In genomic region chr2:66177886-66178847, GRCm38 (mm10) we compare ENCODE assay signal across 12 mouse cellular contexts. TPM values are rescaled to one million over a fixed set of nuclear protein-coding genes. Genes with fewer than 3 reads are reported as not detected.
DNase-seq lines count a peak whose midpoint lies in the region; ATAC-seq and TF ChIP-seq lines count a peak whose summit lies in the region.
"Had no signal": no experiment of that assay in that cellular context is flagged by ENCODE, and none has a peak within 500 bp of the region (broad histone marks: within the 10 kb centered on the region; RNA-seq: fewer than 3 reads in every experiment).

No protein-coding gene starts in this region.

- TF ChIP-seq POLR2A in lung, adult 2 months (IDR thresholded peaks at IDR 0.05; ENCODE audit: borderline replicate concordance, extremely low read depth, low read depth, low read length): no peak

- peaks cover 27% of the 10 kb centered on the region for H3K4me1 ChIP-seq in hindbrain, embryonic 12.5 days
- H3K4me1 ChIP-seq in midbrain, postnatal 0 days (ENCODE audit: insufficient read depth, low read length): peaks cover 11% of the 10 kb centered on the region; the same call in 1 of the 2 replicates
- H3K4me1 ChIP-seq in lung, adult 2 months (ENCODE audit: control insufficient read depth, insufficient read depth, low read length): peaks cover 3% of the 10 kb centered on the region; the same call in 1 of the 2 replicates
- H3K4me1 ChIP-seq: heart, embryonic 10.5 days had no signal

- 26% methylated on average over 9 of the region's 9 CpGs for WGBS in hindbrain, embryonic 12.5 days
- WGBS in midbrain, postnatal 0 days: 9% methylated on average over 9 of the region's 9 CpGs
- WGBS in lung, adult 2 months: 76% methylated on average over 9 of the region's 9 CpGs

- no peaks in the 10 kb centered on the region for H3K36me3 ChIP-seq in hindbrain, embryonic 12.5 days
- no peaks in the 10 kb centered on the region for H3K36me3 ChIP-seq in midbrain, postnatal 0 days (ENCODE audit: insufficient read depth, low read length)
- H3K36me3 ChIP-seq: heart, embryonic 10.5 days had no signal

- no peak for DNase-seq in frontal cortex, postnatal 25 days (ENCODE audit: low spot score in 2 of 2)
- DNase-seq in embryo, embryonic 9.5 days (ENCODE audit: extremely low spot score): peak; percentile 35
- peak; percentile 80 for DNase-seq in midbrain, postnatal 0 days (ENCODE audit: low spot score)
- DNase-seq in gastrocnemius, postnatal 36 days: no peak
- no peak for DNase-seq in lung, adult 2 months
- no peak for DNase-seq in adrenal gland, adult 18-20 months (ENCODE audit: low spot score in 2 of 2)
- DNase-seq: adrenal gland, postnatal 14 days; cerebellum, adult 9-10 months; kidney, adult 11 months had no signal

- no peaks in the 10 kb centered on the region for H3K9me3 ChIP-seq in hindbrain, embryonic 12.5 days (replicated peaks)
- H3K9me3 ChIP-seq in midbrain, postnatal 0 days (ENCODE audit: low read length): no peaks in the 10 kb centered on the region
- H3K9me3 ChIP-seq: heart, embryonic 10.5 days had no signal

- peak; percentile 80 for ATAC-seq in frontal cortex, adult (ENCODE audit: low TSS enrichment)
- ATAC-seq in hindbrain, embryonic 12.5 days (ENCODE audit: low FRiP score): peak; percentile 85
- peak; percentile 76 for ATAC-seq in midbrain, postnatal 0 days (ENCODE audit: low FRiP score)

- intact Hi-C loops in gastrocnemius, postnatal 36 days (cut with DNase I): no loop called here

- TF ChIP-seq CTCF in midbrain, postnatal 0 days (IDR thresholded peaks at IDR 0.05): no peak
- TF ChIP-seq CTCF in lung, adult 2 months (IDR thresholded peaks at IDR 0.05; ENCODE audit: insufficient read depth, low read length): no peak

- H3K9ac ChIP-seq in hindbrain, embryonic 12.5 days: no peak overlapping the region; the same call in 1 of the 2 replicates
- H3K9ac ChIP-seq in midbrain, postnatal 0 days (replicated peaks; ENCODE audit: low read length, poor library complexity, severe bottlenecking): no peak overlapping the region

- H3K27ac ChIP-seq in hindbrain, embryonic 12.5 days: peak overlapping the region; percentile 69
- peak overlapping the region; percentile 45 for H3K27ac ChIP-seq in midbrain, postnatal 0 days (ENCODE audit: low read depth, low read length)
- H3K27ac ChIP-seq: heart, embryonic 10.5 days had no signal

- H3K4me2 ChIP-seq in hindbrain, embryonic 12.5 days (replicated peaks): peak overlapping the region; percentile 30
- peak overlapping the region; percentile 40 for H3K4me2 ChIP-seq in midbrain, postnatal 0 days (ENCODE audit: low read depth, low read length, poor library complexity, severe bottlenecking)

- no peaks in the 10 kb centered on the region for H3K27me3 ChIP-seq in hindbrain, embryonic 12.5 days
- no peaks in the 10 kb centered on the region for H3K27me3 ChIP-seq in midbrain, postnatal 0 days (ENCODE audit: insufficient read depth, low read length)

- no peak overlapping the region for H3K4me3 ChIP-seq in hindbrain, embryonic 12.5 days
- peak overlapping the region; percentile 9; the same call in 1 of the 2 replicates for H3K4me3 ChIP-seq in midbrain, postnatal 0 days (ENCODE audit: low read depth, low read length)
- H3K4me3 ChIP-seq in lung, adult 2 months (replicated peaks; ENCODE audit: extremely low read depth, low read depth, low read length): no peak overlapping the region
- H3K4me3 ChIP-seq: heart, embryonic 10.5 days had no signal

RNA-seq across cellular contexts. Expression of gene Galnt3, which starts 53.4 kb away (rescaled TPM):
- polyA plus RNA-seq in hindbrain, embryonic 12.5 days (2016; fragmentation: Nextera tagmentation; extraction: Ambion mirVana): 2.8 and 3.5 TPM in 2 replicates
- 3.5 and 4.7 TPM in 2 replicates for total RNA-seq in midbrain, postnatal 0 days (2014; rRNA removed)
- polyA plus RNA-seq in midbrain, postnatal 0 days (2015; fragmentation: Nextera tagmentation; extraction: Ambion mirVana): 1.3 and 1.5 TPM in 2 replicates
- not detected for total RNA-seq in gastrocnemius, postnatal 36 days (2021)
- 2.7 and 5.1 TPM in 2 replicates for polyA plus RNA-seq in lung, adult 2 months (2012; rRNA removed)
- 1 to 10 TPM in 1 of 2 experiments, under 1 TPM in 1; 0.93 to 1.1 TPM for total RNA-seq in adrenal gland, adult 18-20 months (2021)

Comparison
In these comparisons a context has a peak if more than half of its experiments do, and no peak if none do; other contexts are left out.
1. DNase-seq: peak in embryo, embryonic 9.5 days (single experiment) and midbrain, postnatal 0 days (single experiment); none in frontal cortex, postnatal 25 days (0 of 2), gastrocnemius, postnatal 36 days (0 of 2), lung, adult 2 months (single experiment) and adrenal gland, adult 18-20 months (0 of 2).
2. Peak in every context shown above with its lines, with median percentiles within 50 percentile points of each other: ATAC-seq.